Mouse (Mus musculus): ENCODE results near the gene Slc35g3.

GRCm38 (mm10) chr11:69802648-69803105 is 40.9 kb upstream of the Slc35g3 start:
- TF ChIP-seq POLR2A (IDR thresholded peaks at IDR 0.05; ENCODE audit: insufficient read length, low read depth) = peak; percentile 86
- peak in 1 of 3 experiments; percentile 19 for TF ChIP-seq MYOD1 (IDR thresholded peaks at IDR 0.05; ENCODE audit: control insufficient read depth in 1 of 3, insufficient read length in 2 of 3, low read depth in 2 of 3)
- TF ChIP-seq MAX (IDR thresholded peaks at IDR 0.05; ENCODE audit: low read depth) = no peak
- TF ChIP-seq POLR2AphosphoS2 (IDR thresholded peaks at IDR 0.05; ENCODE audit: insufficient read length, low read depth) = peak; percentile 89
- no peak for TF ChIP-seq TCF12 (IDR thresholded peaks at IDR 0.05; ENCODE audit: insufficient read depth, poor library complexity, severe bottlenecking)
- TF ChIP-seq MYOG (IDR thresholded peaks at IDR 0.05; ENCODE audit: control insufficient read depth in 1 of 3, insufficient read depth in 1 of 3, insufficient read length in 2 of 3, low read depth in 2 of 3) = peak in 1 of 3 experiments; percentile 31
- no peak for TF ChIP-seq USF1 (IDR thresholded peaks at IDR 0.05; ENCODE audit: low read depth)
- TF ChIP-seq E2F4 (IDR thresholded peaks at IDR 0.05; ENCODE audit: insufficient read depth) = no peak
- TF ChIP-seq CEBPB (IDR thresholded peaks at IDR 0.05; ENCODE audit: insufficient read depth, poor library complexity, severe bottlenecking) = no peak
- no peak for TF ChIP-seq TCF3 (IDR thresholded peaks at IDR 0.05; ENCODE audit: insufficient read length, low read depth)

Data from myocyte (in vitro differentiated cells).